Mouse (Mus musculus) frontal cortex, adult 2 months (tissue): ENCODE measurements at regions not wholly inside any gene's neighbourhood (a gene's known extent, or its start where the extent isn't known, plus 50 kb on each side); places are given as distances from the start of the nearest gene placed in this dataset.
A peak's percentile ranks its signal among the peaks of the same experiment; 100 is the strongest.
"Not testable (repeated sequence)": the region's sequence is repeated elsewhere in the genome, so short reads cannot be mapped to it uniquely, and the experiment has no call there.

Source experiments
- DNase-seq, 2 experiments: peaks; one replicate each; pipeline ENCODE4 v3.0.0; 2022; ENCODE audit warnings: low spot score in 1 of 2; ENCODE audit errors: extremely low spot score in 1 of 2

DNA sequence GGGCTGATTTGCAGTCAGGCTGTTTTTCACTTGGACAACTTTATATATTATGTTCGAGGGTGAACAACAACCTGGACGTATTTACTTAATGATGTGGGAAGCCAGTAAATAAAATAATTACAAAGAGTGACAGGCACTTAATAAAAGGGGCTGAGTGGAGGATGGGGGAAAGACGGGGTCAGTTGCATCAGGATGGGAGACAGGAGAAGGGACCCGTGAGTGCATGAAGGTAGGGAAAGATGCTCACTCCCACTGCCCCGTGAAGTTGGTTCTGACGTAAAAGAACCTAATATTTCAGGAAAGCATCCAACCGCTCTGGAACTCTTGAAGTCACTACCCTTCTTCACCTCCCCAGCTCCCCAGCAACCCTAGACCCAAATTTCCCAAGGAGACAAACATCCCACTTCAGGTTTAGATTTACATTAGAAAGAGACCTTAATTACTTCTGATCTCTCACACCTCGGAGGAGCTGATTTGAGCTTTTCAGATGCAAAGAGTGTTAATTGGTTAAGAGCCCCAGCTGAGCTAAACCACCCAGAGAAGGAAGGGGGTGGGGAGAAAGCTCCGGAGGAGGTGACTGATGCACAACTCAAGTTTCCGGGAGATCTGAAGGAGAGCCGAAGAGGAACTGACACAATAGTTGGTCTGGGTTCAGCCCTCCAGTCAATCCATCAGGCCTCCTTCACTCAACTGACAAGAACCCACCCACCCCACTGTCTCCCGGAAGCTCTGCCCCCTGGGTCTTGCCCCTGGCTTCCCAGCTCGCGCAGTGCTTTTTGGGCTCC, 121.9 kb upstream of the Shb start:
- peak in 1 of 2 experiments; percentile 16 for DNase-seq

GRCm38 (mm10) chr4:45648884-45649577, 116.8 kb upstream of the Shb start:
- DNase-seq = no peak

- DNase-seq = no peak
Measured at GRCm38 (mm10) chr4:45647514-45647913, 115.2 kb upstream of the Shb start.

DNA sequence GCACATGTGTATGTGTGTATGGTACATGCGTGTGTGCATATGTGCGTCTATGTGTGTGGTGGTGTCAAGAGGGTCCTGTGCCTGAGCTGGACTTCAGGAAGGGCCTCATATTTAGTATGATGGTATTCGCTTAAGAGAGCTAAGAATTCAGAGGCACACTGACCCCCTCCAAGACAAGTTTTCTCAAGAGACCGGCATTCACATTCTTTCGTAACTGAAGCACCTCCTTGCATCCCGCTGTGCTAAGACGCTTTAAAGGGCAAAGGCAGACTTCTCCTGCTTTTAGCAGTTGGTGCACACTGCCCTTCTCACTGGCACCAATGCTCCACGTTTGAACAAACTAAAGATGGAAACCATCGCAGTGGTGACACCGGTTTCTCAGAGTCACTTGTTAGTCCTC, 110.3 kb upstream of the Shb start:
- DNase-seq = no peak

- no peak for DNase-seq
Measured at GRCm38 (mm10) chr4:45641272-45641671, 109.0 kb upstream of the Shb start.

DNA sequence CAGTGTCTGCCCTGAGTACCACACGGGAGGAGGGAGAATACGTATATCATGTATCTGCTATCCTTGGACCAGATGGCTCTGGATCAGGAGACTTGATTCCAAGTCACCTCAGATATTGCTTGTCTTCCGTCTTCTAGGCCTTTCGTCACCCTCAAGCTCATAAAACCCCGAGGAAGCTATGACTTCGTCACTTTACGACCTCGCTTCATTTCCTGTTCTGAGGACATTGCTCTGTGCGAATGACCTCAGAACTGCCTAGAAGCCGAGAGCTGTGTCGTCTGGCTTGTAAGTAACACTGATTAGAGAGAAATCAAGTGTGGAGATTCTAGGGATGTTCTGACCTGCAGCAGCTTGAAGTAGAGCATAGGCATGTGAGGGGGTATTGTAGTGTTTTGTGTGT, 108.4 kb upstream of the Shb start:
- DNase-seq = no peak

- peak in 1 of 2 experiments; percentile 11 for DNase-seq
Measured at GRCm38 (mm10) chr4:45639397-45640034, 107.2 kb upstream of the Shb start.

GRCm38 (mm10) chr4:45638411-45638810, 106.1 kb upstream of the Shb start:
- DNase-seq = no peak

DNA sequence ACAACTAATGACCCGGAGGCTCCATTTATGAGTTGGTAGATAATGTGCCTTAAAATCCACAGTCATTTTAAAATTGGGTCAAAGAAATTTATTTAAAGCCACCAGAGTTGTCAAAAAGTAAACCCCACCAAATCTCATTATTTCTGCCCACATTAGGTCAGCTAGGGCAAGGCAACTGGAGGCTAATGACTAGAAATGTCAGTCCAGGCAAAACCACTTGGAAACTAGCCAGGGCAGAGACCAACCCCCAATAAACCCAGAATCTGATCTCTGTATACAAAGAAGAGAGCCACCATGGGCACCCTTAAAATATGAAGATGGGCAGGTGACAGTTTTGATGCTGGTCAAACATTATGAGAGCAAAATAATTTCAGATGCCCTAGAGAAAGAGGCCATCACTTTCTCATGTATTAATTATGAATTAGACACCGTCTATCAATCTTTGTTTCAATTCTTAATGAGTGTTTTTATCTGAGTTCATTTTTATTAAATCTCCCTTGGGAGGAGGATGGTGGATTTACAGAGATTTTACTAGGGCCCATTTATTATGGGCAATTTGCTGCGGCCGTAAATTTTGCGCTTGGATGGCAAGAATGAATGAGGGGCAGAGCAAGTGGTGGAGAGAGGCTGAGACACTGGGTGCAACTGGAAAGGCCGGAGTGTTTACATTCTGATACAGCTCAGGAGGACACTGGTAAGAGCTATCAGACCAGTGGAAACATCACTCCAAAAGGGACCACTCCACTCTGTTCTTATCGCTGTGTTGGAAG, 99.2 kb upstream of the Shb start:
- DNase-seq = no peak

DNA sequence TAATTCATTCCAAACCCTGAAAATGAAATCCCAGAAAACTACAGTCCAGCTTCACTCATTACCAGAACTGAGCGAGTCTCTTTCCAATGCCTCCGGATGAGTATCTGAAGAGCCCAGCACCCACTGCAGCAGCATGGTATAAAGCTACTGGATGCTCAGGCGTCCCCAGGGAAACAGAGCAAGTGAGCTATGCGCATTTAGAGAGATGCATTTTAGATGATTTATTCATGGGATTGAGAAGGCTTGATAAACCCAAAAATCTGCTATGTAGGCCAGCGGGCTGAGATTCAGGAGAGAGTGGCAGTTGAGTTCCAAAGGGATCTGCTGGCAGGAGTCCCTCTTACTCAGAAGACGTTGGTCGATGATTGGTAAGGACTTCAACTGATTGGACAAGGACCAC, 93.4 kb upstream of the Shb start:
- DNase-seq = peak in 1 of 2 experiments; percentile 8

DNA sequence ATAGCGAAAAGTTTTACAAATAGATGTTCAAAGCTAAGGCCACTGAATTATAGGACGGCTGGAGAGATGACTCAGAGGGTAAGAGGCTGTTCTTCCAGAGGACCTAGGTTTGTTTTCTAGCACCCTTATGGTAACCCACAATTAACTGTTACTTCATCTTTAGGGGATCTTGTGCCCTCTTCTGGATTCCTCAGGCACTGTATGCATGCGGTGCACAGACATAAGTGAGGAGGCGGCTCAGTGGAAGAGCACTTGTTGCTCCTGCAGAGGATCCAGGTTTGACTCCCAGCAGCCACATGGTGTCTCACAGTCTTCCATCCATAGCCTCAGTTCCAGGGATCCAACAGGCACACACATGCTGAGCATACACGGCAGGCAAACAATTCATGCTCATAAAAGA, 89.7 kb upstream of the Shb start:
- no peak for DNase-seq

DNA sequence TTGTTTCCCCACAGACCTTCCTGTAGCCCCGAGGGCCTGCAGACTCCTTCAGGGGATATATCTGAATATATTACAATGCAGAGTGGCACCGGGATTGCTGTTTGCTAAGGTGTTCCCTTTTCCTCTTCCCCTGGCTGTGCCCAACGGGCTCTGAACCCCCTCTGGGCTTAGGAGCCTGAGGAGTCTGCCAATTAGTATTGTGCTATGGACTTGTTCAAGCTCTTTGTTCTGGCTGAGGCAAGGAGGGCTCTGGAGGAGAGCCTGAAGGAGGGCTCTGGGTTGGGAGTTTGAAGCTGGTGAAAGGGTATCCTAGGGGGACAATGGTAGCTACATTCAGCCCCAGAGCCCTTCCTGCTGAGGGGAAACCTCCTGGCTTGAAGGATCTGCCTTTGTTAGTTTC, 84.9 kb upstream of the Shb start:
- no peak for DNase-seq

DNA sequence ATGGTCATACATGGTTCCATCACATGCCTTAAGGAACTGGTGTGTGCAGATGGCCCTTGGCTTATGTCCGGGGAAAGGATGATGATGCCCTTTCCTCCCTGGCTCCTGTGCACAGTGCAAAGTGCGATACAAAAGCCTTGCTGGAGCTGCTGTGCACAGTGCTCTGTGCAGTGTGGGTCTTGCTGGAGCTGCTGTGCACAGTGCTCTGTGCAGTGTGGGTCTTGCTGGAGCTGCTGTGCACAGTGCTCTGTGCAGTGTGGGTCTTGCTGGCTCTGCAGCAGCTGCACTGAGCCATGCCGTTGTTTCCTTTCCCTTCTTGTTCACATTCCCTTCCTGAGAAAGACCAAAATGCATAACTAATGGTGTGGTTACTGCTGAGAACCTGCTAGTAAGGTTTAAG, 81.2 kb upstream of the Shb start:
- not testable (repeated sequence) for DNase-seq

DNA sequence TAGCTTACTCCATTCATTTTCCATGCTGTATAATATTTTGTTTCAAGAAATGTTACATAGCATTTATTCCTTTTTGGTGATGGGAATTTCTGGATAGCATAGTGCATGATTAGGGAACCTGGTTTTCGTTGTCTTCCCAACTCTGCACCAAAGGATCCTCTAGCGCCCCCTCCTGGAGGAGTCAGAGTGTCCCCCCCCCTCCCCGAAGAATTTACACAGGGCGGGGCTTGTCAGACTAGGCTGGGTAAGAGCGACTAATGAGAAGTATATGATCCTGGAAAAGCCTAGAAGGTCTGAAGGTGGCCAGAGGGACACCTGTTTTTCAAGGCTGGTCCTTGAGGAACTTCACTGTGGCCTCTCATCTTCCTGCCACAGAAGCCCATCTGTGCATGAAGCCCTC, 79.9 kb upstream of the Shb start:
- peak in 1 of 2 experiments; percentile 12 for DNase-seq

DNA sequence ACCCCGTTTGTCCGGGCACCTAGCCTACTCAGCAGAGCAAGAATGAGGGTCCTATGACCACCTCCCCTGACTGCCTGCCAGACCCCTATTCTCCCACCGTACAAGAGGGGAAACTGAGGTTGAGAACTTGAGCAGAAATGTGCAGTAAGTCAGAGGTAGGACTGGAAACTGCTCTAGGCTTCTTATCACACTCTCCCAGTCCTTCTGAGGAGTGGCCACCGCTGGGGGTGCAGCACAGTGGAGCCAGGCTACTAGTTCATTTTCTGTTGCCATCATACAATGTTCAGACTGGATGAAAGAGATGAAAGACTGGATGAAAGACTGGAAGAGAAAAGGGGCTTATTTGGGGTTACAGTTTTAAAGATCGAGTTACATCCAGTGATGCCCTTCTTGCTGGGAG, 78.7 kb upstream of the Shb start:
- DNase-seq = no peak

- DNase-seq = no peak
Measured at GRCm38 (mm10) chr4:45606578-45606977, 74.3 kb upstream of the Shb start.

DNA sequence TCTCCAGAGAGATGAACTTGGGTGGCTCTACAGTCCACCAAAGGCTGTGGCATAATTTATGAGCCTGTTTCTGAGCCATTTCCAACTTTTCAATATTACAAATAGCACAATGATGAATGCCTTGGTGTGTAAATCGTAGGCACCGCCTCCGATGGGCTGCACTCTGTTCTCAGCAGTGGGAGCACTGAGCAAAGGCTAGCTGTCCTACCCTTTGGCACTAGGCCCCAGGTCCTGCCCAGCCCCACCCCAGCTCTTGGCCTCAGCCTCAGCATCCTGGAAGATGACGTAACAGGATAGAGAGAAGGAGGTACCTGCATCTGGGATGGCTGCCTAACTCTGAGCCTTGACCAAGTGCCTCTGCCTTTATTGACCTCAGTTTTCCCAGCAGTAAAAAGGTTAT, 73.4 kb upstream of the Shb start:
- DNase-seq = no peak

GRCm38 (mm10) chr4:45604271-45604800, 72.1 kb upstream of the Shb start:
- no peak for DNase-seq

- no peak for DNase-seq
Measured at GRCm38 (mm10) chr4:45600520-45600919, 68.2 kb upstream of the Shb start.

DNA sequence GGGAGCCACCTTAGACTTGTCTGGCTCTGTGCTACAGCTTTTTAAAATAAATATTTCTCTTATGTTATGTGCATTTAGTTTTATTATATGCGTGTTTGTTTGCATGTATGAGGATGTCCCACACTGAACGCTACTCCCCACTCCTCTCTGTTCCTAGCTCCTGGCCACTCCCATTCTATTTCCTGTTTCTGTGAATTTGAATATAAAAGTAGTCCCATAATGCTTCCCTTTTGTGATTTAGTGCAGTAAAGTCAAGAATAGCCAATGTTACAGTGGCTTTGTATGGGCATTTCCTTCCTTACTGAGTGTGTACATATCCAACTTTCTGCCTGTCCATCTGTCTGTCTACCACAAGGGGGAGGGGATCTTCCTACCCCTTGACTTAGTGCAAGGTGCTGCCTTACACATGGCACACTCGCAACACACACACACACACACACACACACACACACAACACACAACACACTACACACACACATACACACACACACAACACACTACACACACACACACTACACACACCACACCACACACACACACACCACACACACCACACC, 61.2 kb upstream of the Shb start:
- DNase-seq = no peak
